In genomic region chr8:120408241-120409215, GRCm38 (mm10) we compare ENCODE assay signal across 9 mouse cellular contexts.
DNase-seq lines count a peak whose midpoint lies in the region; ATAC-seq lines count a peak whose summit lies in the region.
"Had no signal": no experiment of that assay in that cellular context is flagged by ENCODE, and none has a peak within 500 bp of the region (broad histone marks: within the 10 kb centered on the region; RNA-seq: fewer than 3 reads in every experiment).

No protein-coding gene starts in this region.

- H3K9me3 ChIP-seq in forebrain, embryonic 11.5 days (ENCODE audit: control insufficient read depth, low read length) = no peaks in the 10 kb centered on the region

- no peak for ATAC-seq in forebrain, embryonic 11.5 days (replicated peaks; ENCODE audit: low FRiP score)

- DNase-seq in cerebellum, adult 11-12 months = peak; percentile 62
- no peak for DNase-seq in cerebellum, postnatal 4 days (ENCODE audit: low spot score in 2 of 2)
- peak; percentile 74 for DNase-seq in 3T3-L1 (ENCODE audit: low read depth, low spot score)
- DNase-seq in forebrain, embryonic 11.5 days (ENCODE audit: low spot score) = no peak
- DNase-seq in lung, adult 18-20 months = peak; percentile 69 to 78
- DNase-seq in adrenal gland, adult (ENCODE audit: inconsistent age in 2 of 2, low spot score in 1 of 2) = no peak
- DNase-seq in frontal cortex, postnatal 25 days (ENCODE audit: low spot score in 2 of 2) = no peak
- no peak for DNase-seq in retina, embryonic 14.5 days (ENCODE audit: low spot score)

- 43% methylated on average over 14 of the region's 14 CpGs for WGBS in forebrain, embryonic 11.5 days

- no peaks in the 10 kb centered on the region for H3K36me3 ChIP-seq in forebrain, embryonic 11.5 days (ENCODE audit: control insufficient read depth, insufficient read depth, low read length)

- H3K9ac ChIP-seq in forebrain, embryonic 11.5 days (ENCODE audit: low read length) = no peak overlapping the region

- no peak overlapping the region for H3K4me2 ChIP-seq in forebrain, embryonic 11.5 days (ENCODE audit: low read depth, low read length, severe bottlenecking)

- H3K27ac ChIP-seq in forebrain, embryonic 11.5 days (ENCODE audit: low read depth, low read length) = peak overlapping the region; percentile 43
- H3K27ac ChIP-seq: macrophage had no signal

- H3K4me3 ChIP-seq in forebrain, embryonic 11.5 days (ENCODE audit: low read depth, low read length) = no peak overlapping the region

- peaks cover 51% of the 10 kb centered on the region for H3K4me1 ChIP-seq in forebrain, embryonic 11.5 days (replicated peaks; ENCODE audit: control insufficient read depth, insufficient read depth, low read length)

- H3K27me3 ChIP-seq in forebrain, embryonic 11.5 days (ENCODE audit: control insufficient read depth, insufficient read depth, low read length) = peaks cover 6% of the 10 kb centered on the region; the same call in 1 of the 2 replicates

Comparison
In these comparisons a context has a peak if more than half of its experiments do, and no peak if none do; other contexts are left out.
1. DNase-seq: peak in cerebellum, adult 11-12 months (single experiment), 3T3-L1 (single experiment) and lung, adult 18-20 months (2 of 2); none in cerebellum, postnatal 4 days (0 of 2), forebrain, embryonic 11.5 days (single experiment), adrenal gland, adult (0 of 2), frontal cortex, postnatal 25 days (0 of 2) and retina, embryonic 14.5 days (single experiment).